Mouse (Mus musculus) liver, embryonic 16.5 days (tissue): ENCODE measurements around the gene Stx3. TPM values are rescaled to one million over a fixed set of nuclear protein-coding genes. Genes with fewer than 3 reads are reported as not detected.

Experiments
- ATAC-seq: fragments of 200-750 bp; cut with Nextera tagmentation; 2 replicates; pipeline ENCODE4 v1.8.0; 2017; ENCODE audit warnings: low read depth, mild to moderate bottlenecking, moderate number of reproducible peaks, moderate library complexity
- H3K27ac ChIP-seq: fragments of 300-500 bp; sonication (generic); 2 replicates; pipeline ENCODE4 v1.5.1; 2014; ENCODE audit warnings: mild to moderate bottlenecking, low read length
- H3K27me3 ChIP-seq: fragments of 300-500 bp; sonication (generic); 2 replicates; pipeline ENCODE4 v1.6.1; 2014; ENCODE audit warnings: low read depth, low read length, mixed read lengths; ENCODE audit not compliant: control insufficient read depth, insufficient read depth
- H3K36me3 ChIP-seq: fragments of 300-500 bp; sonication (generic); 2 replicates; pipeline ENCODE4 v1.6.1; 2014; ENCODE audit warnings: mild to moderate bottlenecking; ENCODE audit not compliant: control insufficient read depth, insufficient read depth
- H3K4me1 ChIP-seq: fragments of 300-500 bp; sonication (generic); 2 replicates; pipeline ENCODE4 v1.6.1; 2014; ENCODE audit warnings: low read depth, low read length, mixed read lengths; ENCODE audit not compliant: control insufficient read depth
- H3K4me2 ChIP-seq: fragments of 300-500 bp; sonication (generic); 2 replicates; pipeline ENCODE4 v1.6.1; 2014; ENCODE audit warnings: low read depth, low read length, mixed read lengths
- H3K4me3 ChIP-seq: fragments of 300-500 bp; sonication (generic); 2 replicates; pipeline ENCODE4 v1.5.1; 2014; ENCODE audit warnings: low read depth, mild to moderate bottlenecking, low read length
- H3K9ac ChIP-seq: fragments of 300-500 bp; sonication (generic); 2 replicates; pipeline ENCODE4 v1.6.1; 2014; ENCODE audit warnings: low read depth, low read length
- H3K9me3 ChIP-seq: fragments of 300-500 bp; sonication (generic); replicated peaks from 2 replicates; pipeline ENCODE4 v1.6.1; 2016; ENCODE audit warnings: low read length; ENCODE audit not compliant: control insufficient read depth
- WGBS: fragments of 180-500 bp; shearing (Covaris S2); extraction: QIAGEN DNeasy Blood & Tissue Kit; methylation state at CpG from one replicate; pipeline ENCODE4 v1.1.7; 2014; ENCODE audit not compliant: insufficient replicate concordance; 5-methylcytosine and 5-hydroxymethylcytosine counted together
- polyA plus RNA-seq: library from polyadenylated mRNA; unstranded; fragments of >200 nt; fragmentation: Nextera tagmentation; extraction: Ambion mirVana; gene quantifications from 2 replicates; pipeline ENCODE4 v1.2.1, GENCODE M21; 2015

Stx3 gene
- polyA plus RNA-seq = 1.8 and 2.3 TPM in 2 replicates

DNA sequence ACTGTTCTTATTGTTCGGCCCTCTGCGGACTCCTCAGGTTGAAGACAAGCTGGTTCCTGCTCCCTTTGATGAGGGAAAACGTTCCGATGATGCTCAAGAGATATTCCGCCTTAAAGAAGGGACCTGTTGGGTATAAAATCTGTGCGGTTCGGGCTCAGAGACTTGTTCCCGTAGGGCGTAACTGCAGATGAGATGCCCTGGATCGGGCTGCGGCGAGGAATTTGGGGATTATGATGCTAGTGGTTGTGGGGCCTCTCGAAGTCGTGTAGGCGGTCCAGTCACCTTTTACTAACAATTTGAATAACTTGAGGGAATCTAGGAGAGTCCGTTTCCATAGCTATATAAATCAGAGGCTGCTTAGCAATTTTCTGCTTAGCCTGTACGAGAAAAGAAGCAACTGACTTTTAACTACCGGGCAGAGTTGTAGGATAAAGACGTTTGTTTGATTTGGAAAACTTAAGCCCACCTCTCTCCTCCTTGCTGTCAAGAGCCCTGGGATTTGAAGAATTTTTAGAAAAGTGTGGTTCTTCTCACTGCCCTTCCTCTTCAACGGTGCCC, at the start of gene Stx3:
Gene Stx3 (minus strand): TSS at position 261 of the 558 bp plus-strand sequence.
- Histone ChIP-seq H3K9ac (peak within 1 kb of the TSS; percentile 44; the same call in 1 of the 2 replicates), H3K4me3 (peak within 1 kb of the TSS; percentile 59), H3K36me3 (no peaks in the 10 kb centered on the region), H3K4me2 (peak within 1 kb of the TSS; percentile 72), H3K9me3 (no peaks in the 10 kb centered on the region), H3K27me3 (peaks cover 36% of the 10 kb centered on the region), H3K27ac (no peak within 1 kb of the TSS), H3K4me1 (no peaks in the 10 kb centered on the region; the same call in none of the 2 replicates)
- no peak for ATAC-seq
- WGBS = 2% methylated on average over 20 of the region's 20 CpGs

DNA sequence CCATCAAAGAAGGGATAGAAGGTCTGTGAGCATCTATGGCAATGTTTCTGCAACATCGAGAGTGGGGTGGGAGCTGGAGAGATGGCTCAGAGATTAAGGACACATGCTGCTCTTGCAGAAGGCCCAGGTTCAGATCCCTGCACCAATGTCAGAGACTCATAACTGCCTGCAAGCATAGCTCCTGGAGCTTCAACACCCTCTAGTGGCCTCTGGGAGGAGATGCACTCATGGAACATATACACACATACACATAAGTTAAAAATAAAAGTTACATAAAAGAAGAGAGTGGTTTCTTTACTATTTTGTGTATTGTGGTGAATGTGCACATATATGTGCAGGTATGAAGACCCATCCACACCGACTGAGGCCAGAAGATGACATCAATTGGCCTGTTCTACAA, 48.6 kb upstream of the Stx3 start:
- H3K4me3 ChIP-seq = no peak overlapping the region
- ATAC-seq = no peak
- H3K27me3 ChIP-seq = no peaks in the 10 kb centered on the region
- H3K9me3 ChIP-seq = peaks cover 2% of the 10 kb centered on the region; the same call in 1 of the 2 replicates
- 54% methylated on average over 2 of the region's 2 CpGs for WGBS
- H3K4me1 ChIP-seq = no peaks in the 10 kb centered on the region
- no peaks in the 10 kb centered on the region for H3K36me3 ChIP-seq
- H3K27ac ChIP-seq = no peak overlapping the region
- no peak overlapping the region for H3K9ac ChIP-seq
- H3K4me2 ChIP-seq = no peak overlapping the region

DNA sequence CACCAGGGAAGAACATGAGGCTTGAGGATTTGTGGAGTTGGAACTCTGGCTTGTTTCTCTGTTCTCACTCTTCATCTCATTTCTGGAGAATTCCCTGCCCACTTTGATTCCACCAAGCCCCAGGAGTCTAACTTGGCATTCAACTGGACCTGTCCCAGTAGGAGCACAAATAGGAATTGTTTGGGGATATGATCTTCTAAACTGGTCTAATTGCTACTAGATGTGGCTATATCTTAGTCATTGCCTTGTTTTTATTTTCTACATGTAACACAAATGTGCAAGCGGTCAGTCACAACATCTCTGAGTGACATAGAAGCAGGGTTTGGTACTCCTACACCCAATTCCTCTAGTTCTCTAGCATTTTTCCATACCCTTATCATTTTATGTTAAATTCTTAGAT, 41.8 kb upstream of the Stx3 start, which contains the start of gene Olfr1418:
Gene Olfr1418 (minus strand): TSS at position 101 of the 400 bp plus-strand sequence.
- Histone ChIP-seq H3K27ac (no peak within 1 kb of the TSS), H3K4me1 (no peaks in the 10 kb centered on the region), H3K36me3 (no peaks in the 10 kb centered on the region), H3K9me3 (no peaks in the 10 kb centered on the region), H3K9ac (no peak within 1 kb of the TSS), H3K4me2 (no peak within 1 kb of the TSS), H3K4me3 (no peak within 1 kb of the TSS), H3K27me3 (no peaks in the 10 kb centered on the region)
- 80% methylated on average over 1 of the region's 1 CpGs for WGBS
- no peak for ATAC-seq

DNA sequence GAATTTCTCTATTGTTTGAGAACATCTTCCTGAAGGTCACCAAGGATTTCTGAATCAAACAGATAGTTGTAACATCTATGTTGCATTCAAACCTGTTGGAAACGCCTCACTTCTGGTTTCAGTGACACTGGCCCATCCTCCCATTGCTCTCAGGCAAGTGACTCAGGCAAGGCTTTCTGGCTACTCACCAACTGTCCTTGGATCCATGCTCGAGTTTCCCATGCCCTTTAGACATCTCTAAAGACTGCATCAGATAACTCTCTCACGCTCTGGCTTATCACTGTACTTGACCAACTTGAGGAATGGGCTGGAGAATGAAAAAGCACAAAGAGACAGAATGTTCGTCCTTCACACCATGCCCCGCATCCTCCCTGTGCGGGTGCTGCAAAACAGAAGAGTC, 37.3 kb upstream of the Stx3 start:
- H3K9ac ChIP-seq = no peak overlapping the region
- no peaks in the 10 kb centered on the region for H3K36me3 ChIP-seq
- WGBS = 59% methylated on average over 6 of the region's 6 CpGs
- H3K27me3 ChIP-seq = no peaks in the 10 kb centered on the region
- no peak overlapping the region for H3K4me2 ChIP-seq
- ATAC-seq = no peak
- H3K4me3 ChIP-seq = no peak overlapping the region
- no peaks in the 10 kb centered on the region for H3K4me1 ChIP-seq
- no peak overlapping the region for H3K27ac ChIP-seq
- no peaks in the 10 kb centered on the region for H3K9me3 ChIP-seq

DNA sequence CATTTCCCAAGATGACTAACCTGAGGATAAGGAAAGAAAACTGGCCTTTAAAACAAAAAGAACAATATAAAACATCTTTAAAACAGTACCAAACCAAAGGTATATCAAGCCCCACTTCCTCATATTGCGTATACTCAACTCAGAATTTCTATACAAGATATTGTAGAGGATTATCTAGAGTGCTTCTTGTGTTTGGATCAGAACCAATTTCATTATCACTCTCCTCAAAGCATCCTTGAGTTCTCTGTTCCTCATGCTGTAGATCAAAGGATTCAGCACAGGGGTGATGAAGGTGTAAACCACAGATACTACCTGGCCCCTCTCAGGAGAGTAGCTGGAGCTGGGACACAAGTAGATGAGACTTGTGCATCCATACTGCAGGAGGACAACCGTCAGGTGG, 35.6 kb upstream of the Stx3 start:
- no peak overlapping the region for H3K4me2 ChIP-seq
- no peak overlapping the region for H3K27ac ChIP-seq
- no peak overlapping the region for H3K4me3 ChIP-seq
- no peaks in the 10 kb centered on the region for H3K9me3 ChIP-seq
- H3K36me3 ChIP-seq = no peaks in the 10 kb centered on the region
- H3K9ac ChIP-seq = no peak overlapping the region
- H3K27me3 ChIP-seq = no peaks in the 10 kb centered on the region
- 69% methylated on average over 2 of the region's 2 CpGs for WGBS
- ATAC-seq = no peak
- H3K4me1 ChIP-seq = no peaks in the 10 kb centered on the region

DNA sequence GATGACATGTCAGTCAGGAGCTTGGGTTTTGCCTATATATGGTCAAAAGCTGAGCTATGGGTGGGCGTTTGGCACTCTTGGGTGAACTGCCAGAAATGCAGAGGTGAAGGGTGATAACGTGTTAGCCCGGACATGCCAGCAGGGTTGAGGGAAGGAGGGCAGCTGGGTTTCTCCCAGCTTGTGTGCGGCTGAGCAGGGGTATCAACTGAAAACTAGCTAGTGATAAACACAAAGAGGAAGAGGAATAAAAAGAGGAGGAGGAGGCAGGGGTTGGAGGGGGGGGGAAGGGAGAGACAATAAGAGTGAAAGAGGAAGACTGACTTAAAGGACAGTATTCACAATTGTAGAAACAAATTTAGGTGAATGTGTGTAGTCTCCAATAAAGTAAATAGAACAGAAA, 33.4 kb upstream of the Stx3 start:
- Histone ChIP-seq H3K4me3 (no peak overlapping the region), H3K36me3 (no peaks in the 10 kb centered on the region), H3K9ac (no peak overlapping the region), H3K27me3 (no peaks in the 10 kb centered on the region), H3K27ac (no peak overlapping the region), H3K4me2 (no peak overlapping the region), H3K4me1 (no peaks in the 10 kb centered on the region), H3K9me3 (no peaks in the 10 kb centered on the region)
- WGBS = 25% methylated on average over 4 of the region's 4 CpGs
- ATAC-seq = no peak

DNA sequence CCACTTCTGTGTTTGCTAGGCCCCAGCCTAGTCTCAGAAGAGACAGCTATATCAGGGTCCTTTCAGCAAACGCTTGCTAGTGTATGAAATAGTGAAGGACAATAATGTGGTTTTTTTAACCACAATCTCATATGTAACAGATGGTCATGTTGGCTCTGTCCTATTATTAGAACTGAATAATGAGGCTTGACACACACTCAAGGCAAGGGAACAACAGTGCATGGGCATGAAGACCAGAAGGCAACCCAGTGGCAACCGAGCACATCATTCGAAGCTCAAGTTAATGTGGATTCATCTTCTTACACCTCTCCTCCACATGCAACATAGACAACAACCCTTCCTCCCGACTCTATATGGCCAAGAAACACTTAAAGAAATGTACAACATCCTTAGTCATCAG, 27.1 kb upstream of the Stx3 start:
- ATAC-seq = no peak
- no peaks in the 10 kb centered on the region for H3K4me1 ChIP-seq
- H3K4me2 ChIP-seq = no peak overlapping the region
- H3K27ac ChIP-seq = no peak overlapping the region
- H3K9me3 ChIP-seq = no peaks in the 10 kb centered on the region
- H3K9ac ChIP-seq = no peak overlapping the region
- no peaks in the 10 kb centered on the region for H3K27me3 ChIP-seq
- no peak overlapping the region for H3K4me3 ChIP-seq
- 40% methylated on average over 4 of the region's 4 CpGs for WGBS
- no peaks in the 10 kb centered on the region for H3K36me3 ChIP-seq

DNA sequence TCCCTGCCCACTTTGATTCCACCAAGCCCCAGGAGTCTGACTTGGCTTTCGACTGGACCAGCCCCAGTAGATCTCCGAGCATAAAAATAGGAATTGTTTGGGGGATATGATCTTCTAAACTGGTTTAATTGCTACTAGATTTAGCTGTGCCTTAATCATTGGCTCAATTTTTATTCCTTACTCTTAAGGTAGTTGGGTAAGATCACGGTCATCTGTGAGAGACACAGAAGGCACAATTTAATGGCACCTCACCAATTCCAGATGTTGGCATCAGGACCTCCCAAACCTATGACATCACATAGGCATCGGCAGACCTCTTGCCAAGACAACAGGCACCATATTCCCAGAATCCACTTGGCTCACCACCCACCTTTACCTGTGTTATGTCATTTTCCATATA, 19.9 kb upstream of the Stx3 start, which contains the start of gene Olfr1417:
Gene Olfr1417 (minus strand): TSS at position 101 of the 400 bp plus-strand sequence.
- Histone ChIP-seq H3K9me3 (no peaks in the 10 kb centered on the region), H3K36me3 (no peaks in the 10 kb centered on the region), H3K4me2 (no peak within 1 kb of the TSS), H3K9ac (no peak within 1 kb of the TSS), H3K4me3 (no peak within 1 kb of the TSS), H3K4me1 (no peaks in the 10 kb centered on the region), H3K27me3 (no peaks in the 10 kb centered on the region), H3K27ac (no peak within 1 kb of the TSS)
- ATAC-seq = no peak
- 66% methylated on average over 4 of the region's 4 CpGs for WGBS

DNA sequence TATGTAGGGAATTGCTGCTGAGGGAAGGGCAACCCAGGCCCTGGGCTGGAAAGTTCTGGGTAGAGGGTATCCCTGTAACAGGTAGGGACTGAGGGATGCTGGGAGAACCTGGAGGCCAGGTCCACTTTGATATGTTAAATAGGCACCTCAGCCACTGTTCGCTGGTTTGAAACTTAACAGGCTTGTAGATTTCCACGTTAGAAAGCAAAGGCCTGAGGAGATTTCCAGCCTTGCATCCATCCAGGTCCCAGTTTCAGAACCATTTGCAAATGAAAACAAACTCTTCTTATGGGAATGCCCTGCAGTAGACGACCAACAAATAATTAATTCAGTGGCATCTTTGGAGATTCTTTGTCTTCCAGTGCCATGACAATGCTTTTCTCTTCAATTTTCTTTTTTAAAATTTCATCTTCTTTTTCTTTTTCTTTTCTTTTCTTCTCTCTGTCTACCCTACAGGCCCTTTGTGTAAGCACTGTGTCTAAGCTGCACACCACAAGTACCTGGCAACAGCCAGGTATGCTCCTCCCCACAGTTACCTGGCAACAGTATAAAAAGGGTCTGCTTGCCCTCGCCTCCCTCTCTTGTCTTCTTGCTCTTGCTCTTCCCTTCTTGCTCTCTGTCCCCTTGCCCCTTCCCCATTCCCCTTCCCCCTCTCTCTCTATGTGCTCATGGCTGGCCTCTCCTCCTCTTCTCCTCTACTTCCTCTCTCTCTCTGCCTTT, 4.3 kb upstream of the Stx3 start:
- ATAC-seq = no peak
- H3K27ac ChIP-seq = no peak overlapping the region
- no peaks in the 10 kb centered on the region; the same call in none of the 2 replicates for H3K4me1 ChIP-seq
- no peaks in the 10 kb centered on the region for H3K36me3 ChIP-seq
- H3K27me3 ChIP-seq = peaks cover 22% of the 10 kb centered on the region
- no peak overlapping the region for H3K4me3 ChIP-seq
- 25% methylated on average over 4 of the region's 4 CpGs for WGBS
- no peak overlapping the region for H3K4me2 ChIP-seq
- no peaks in the 10 kb centered on the region for H3K9me3 ChIP-seq
- H3K9ac ChIP-seq = no peak overlapping the region
